Mouse (Mus musculus): ENCODE data around the gene Stx1b.

DNA sequence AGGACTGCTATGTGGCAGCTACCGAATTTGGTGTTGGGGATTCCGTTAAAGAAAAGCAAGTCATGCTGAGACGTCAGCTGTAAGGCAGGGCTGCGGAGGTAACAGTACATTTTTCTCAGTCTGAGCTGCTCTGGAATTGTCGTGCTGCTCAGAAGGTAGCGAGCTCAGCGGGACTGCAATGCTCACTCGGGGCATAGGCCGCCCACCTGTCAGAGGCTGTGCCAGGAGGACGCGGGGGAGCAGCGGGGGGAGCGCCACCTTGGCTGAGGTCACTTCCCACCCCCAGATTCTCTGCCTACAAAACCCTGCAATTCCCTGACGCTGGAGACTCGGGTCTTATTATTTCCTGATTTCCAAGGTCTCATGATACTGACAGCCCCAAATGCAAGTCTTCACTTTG lies 16.5 kb upstream of the Stx1b start:
- TF ChIP-seq CTCF (IDR thresholded peaks at IDR 0.05; ENCODE audit: borderline replicate concordance, insufficient read depth, low read length) (no peak), POLR2A (IDR thresholded peaks at IDR 0.05; ENCODE audit: low read depth, low read length) (peak; percentile 12; the same call in 1 of the 2 replicates)
